ENCODE assay signal across 14 mouse cellular contexts in the genomic region with DNA sequence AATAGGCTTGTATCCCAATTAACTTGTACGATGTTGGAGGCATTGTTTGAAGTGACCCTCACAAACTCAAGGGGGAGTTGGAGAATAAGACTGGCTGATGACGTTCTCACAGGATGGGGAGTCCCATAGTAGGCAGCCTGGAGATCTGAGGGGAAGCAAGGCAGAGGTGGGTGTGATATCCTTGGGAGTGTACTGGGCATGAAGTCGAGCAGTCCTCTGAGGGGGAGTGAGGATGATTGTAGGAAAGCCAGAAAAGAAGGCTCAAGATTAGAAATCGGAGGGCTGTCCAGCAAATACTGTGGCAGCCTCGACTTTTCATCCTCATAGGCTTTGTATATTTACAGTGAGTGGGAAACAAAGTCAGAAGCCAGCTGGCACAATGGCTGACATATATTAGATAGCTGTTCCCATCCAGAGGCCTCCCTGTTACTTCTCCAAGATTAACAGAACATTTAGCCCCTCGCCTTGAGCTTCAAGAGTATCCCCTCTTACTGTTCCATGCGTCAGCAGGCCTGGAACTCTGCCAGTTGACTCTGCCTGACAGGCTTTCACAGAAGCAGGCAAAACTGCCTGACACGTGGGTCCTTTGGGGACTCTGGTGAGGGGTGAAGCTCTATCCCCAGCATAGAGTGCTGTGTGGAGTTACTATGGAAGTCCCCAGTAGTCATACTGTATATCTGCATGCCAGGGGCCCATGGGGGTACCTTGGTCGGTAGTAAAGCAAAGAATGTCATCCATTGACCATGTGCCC. TPM values are rescaled to one million over a fixed set of nuclear protein-coding genes. Genes with fewer than 3 reads are reported as not detected.
DNase-seq lines count a peak whose midpoint lies in the region; ATAC-seq lines count a peak whose summit lies in the region.
"Had no signal": no experiment of that assay in that cellular context is flagged by ENCODE, and none has a peak within 500 bp of the region (broad histone marks: within the 10 kb centered on the region; RNA-seq: fewer than 3 reads in every experiment).

No protein-coding gene starts in this region.

- peaks cover 18% of the 10 kb centered on the region for H3K36me3 ChIP-seq in forebrain, embryonic 14.5 days (ENCODE audit: control insufficient read depth, insufficient read depth, low read length)
- peaks cover 30% of the 10 kb centered on the region for H3K36me3 ChIP-seq in forebrain, embryonic 13.5 days (ENCODE audit: poor library complexity, severe bottlenecking)
- peaks cover 13% of the 10 kb centered on the region; the same call in 1 of the 2 replicates for H3K36me3 ChIP-seq in kidney, embryonic 16.5 days (ENCODE audit: insufficient read depth, low read length)

- no peak for ATAC-seq in forebrain, embryonic 14.5 days
- no peak for ATAC-seq in forebrain, embryonic 13.5 days
- ATAC-seq in kidney, embryonic 16.5 days (ENCODE audit: low FRiP score, low TSS enrichment): no peak
- ATAC-seq in erythroblast, adult 5-6 weeks (replicated peaks; ENCODE audit: low FRiP score, poor library complexity, severe bottlenecking): no peak

- H3K4me2 ChIP-seq in forebrain, embryonic 14.5 days (ENCODE audit: low read length): no peak overlapping the region
- H3K4me2 ChIP-seq in forebrain, embryonic 13.5 days: no peak overlapping the region
- no peak overlapping the region for H3K4me2 ChIP-seq in kidney, embryonic 16.5 days (replicated peaks; ENCODE audit: low read depth, low read length)
- H3K4me2 ChIP-seq: embryonic facial prominence, embryonic 12.5 days; limb, embryonic 15.5 days had no signal

- no peaks in the 10 kb centered on the region for H3K9me3 ChIP-seq in forebrain, embryonic 14.5 days (replicated peaks; ENCODE audit: control insufficient read depth, low read length)
- no peaks in the 10 kb centered on the region for H3K9me3 ChIP-seq in forebrain, embryonic 13.5 days (replicated peaks)
- H3K9me3 ChIP-seq in kidney, embryonic 16.5 days (ENCODE audit: low read length): 0 out of 2 replicates have a peak, but pooled peaks cover 3% of the 10 kb centered on the region
- H3K9me3 ChIP-seq: embryonic facial prominence, embryonic 12.5 days; limb, embryonic 15.5 days; midbrain, embryonic 10.5 days had no signal

- no peak overlapping the region for H3K4me3 ChIP-seq in forebrain, embryonic 14.5 days (ENCODE audit: low read depth, low read length)
- H3K4me3 ChIP-seq in forebrain, embryonic 13.5 days: no peak overlapping the region
- H3K4me3 ChIP-seq in kidney, embryonic 16.5 days (ENCODE audit: low read length): no peak overlapping the region
- H3K4me3 ChIP-seq: embryonic facial prominence, embryonic 12.5 days; limb, embryonic 15.5 days; midbrain, embryonic 10.5 days had no signal

- no peak overlapping the region for H3K27ac ChIP-seq in forebrain, embryonic 14.5 days (ENCODE audit: low read depth, low read length)
- no peak overlapping the region for H3K27ac ChIP-seq in forebrain, embryonic 13.5 days
- H3K27ac ChIP-seq in kidney, embryonic 16.5 days (ENCODE audit: low read length): no peak overlapping the region
- H3K27ac ChIP-seq: embryonic facial prominence, embryonic 12.5 days; limb, embryonic 15.5 days; midbrain, embryonic 10.5 days had no signal

- DNase-seq in forebrain, embryonic 14.5 days (ENCODE audit: low spot score): peak; percentile 20
- DNase-seq in kidney, postnatal 4 days: peak; percentile 43 to 49
- DNase-seq in testis, postnatal 10 days (ENCODE audit: low spot score): peak; percentile 63
- no peak for DNase-seq in testis, postnatal 14 days (ENCODE audit: low spot score)
- no peak for DNase-seq in thymus, adult 18-20 months
- DNase-seq: cerebellum, adult 9-10 months; kidney, adult 18-20 months; thymus, adult 2 months had no signal

- no peaks in the 10 kb centered on the region for H3K4me1 ChIP-seq in forebrain, embryonic 14.5 days (ENCODE audit: control insufficient read depth, insufficient read depth, low read length)
- no peaks in the 10 kb centered on the region for H3K4me1 ChIP-seq in forebrain, embryonic 13.5 days
- H3K4me1 ChIP-seq in kidney, embryonic 16.5 days (ENCODE audit: insufficient read depth, low read length): no peaks in the 10 kb centered on the region
- H3K4me1 ChIP-seq: embryonic facial prominence, embryonic 12.5 days; limb, embryonic 15.5 days; midbrain, embryonic 10.5 days had no signal

- H3K27me3 ChIP-seq in forebrain, embryonic 14.5 days (replicated peaks; ENCODE audit: control insufficient read depth, insufficient read depth, low read length): no peaks in the 10 kb centered on the region
- no peaks in the 10 kb centered on the region for H3K27me3 ChIP-seq in forebrain, embryonic 13.5 days
- H3K27me3 ChIP-seq in kidney, embryonic 16.5 days (ENCODE audit: insufficient read depth, low read length): no peaks in the 10 kb centered on the region
- H3K27me3 ChIP-seq: embryonic facial prominence, embryonic 12.5 days; limb, embryonic 15.5 days had no signal

- WGBS in forebrain, embryonic 14.5 days: 80% methylated on average over 9 of the region's 9 CpGs
- WGBS in forebrain, embryonic 13.5 days: 81% methylated on average over 9 of the region's 9 CpGs
- WGBS in kidney, embryonic 16.5 days: 73% methylated on average over 9 of the region's 9 CpGs

- no peak overlapping the region for H3K9ac ChIP-seq in forebrain, embryonic 14.5 days (ENCODE audit: low read length)
- no peak overlapping the region for H3K9ac ChIP-seq in forebrain, embryonic 13.5 days
- no peak overlapping the region for H3K9ac ChIP-seq in kidney, embryonic 16.5 days (replicated peaks; ENCODE audit: low read length)
- H3K9ac ChIP-seq: embryonic facial prominence, embryonic 12.5 days; limb, embryonic 15.5 days had no signal

RNA-seq across cellular contexts. Expression of gene D10Wsu102e, which starts 18.2 kb away (rescaled TPM):
- polyA plus RNA-seq in forebrain, embryonic 14.5 days (2014; fragmentation: Nextera tagmentation; extraction: Ambion mirVana): 0.74 and 0.89 TPM in 2 replicates
- 1.1 and 1.2 TPM in 2 replicates for polyA plus RNA-seq in forebrain, embryonic 13.5 days (2015; fragmentation: Nextera tagmentation; extraction: Ambion mirVana)
- polyA plus RNA-seq in kidney, embryonic 16.5 days (2015; fragmentation: Nextera tagmentation; extraction: Ambion mirVana): 0.81 and 0.86 TPM in 2 replicates
- total RNA-seq in erythroblast, adult 5-6 weeks (2015; ENCODE audit: low replicate concordance): 0.19 and 0.21 TPM in 2 replicates
- 0.14 and 0.26 TPM in 2 replicates for total RNA-seq in erythroblast, adult 5-6 weeks (2017; ENCODE audit: low replicate concordance)

RNA-seq across cellular contexts. Expression of gene Slc41a2, which starts 40.6 kb away (rescaled TPM):
- 3.6 and 5.3 TPM in 2 replicates for polyA plus RNA-seq in forebrain, embryonic 14.5 days (2014; fragmentation: Nextera tagmentation; extraction: Ambion mirVana)
- 0.92 and 2.3 TPM in 2 replicates for polyA plus RNA-seq in forebrain, embryonic 13.5 days (2015; fragmentation: Nextera tagmentation; extraction: Ambion mirVana)
- polyA plus RNA-seq in kidney, embryonic 16.5 days (2015; fragmentation: Nextera tagmentation; extraction: Ambion mirVana): 0.52 and 0.63 TPM in 2 replicates
- total RNA-seq in erythroblast, adult 5-6 weeks (2015; ENCODE audit: low replicate concordance): 0.19 TPM in 1 of 2 replicates, not detected in the other
- total RNA-seq in erythroblast, adult 5-6 weeks (2017; ENCODE audit: low replicate concordance): 1.2 TPM in 1 of 2 replicates, not detected in the other

Comparison
In these comparisons a context has a peak if more than half of its experiments do, and no peak if none do; other contexts are left out.
1. DNase-seq: peak in forebrain, embryonic 14.5 days (single experiment), kidney, postnatal 4 days (2 of 2) and testis, postnatal 10 days (single experiment); none in testis, postnatal 14 days (single experiment) and thymus, adult 18-20 months (0 of 2).